Mouse (Mus musculus) frontal cortex, postnatal 36 days (tissue): Measurements from ENCODE around the gene Aga.
A peak's percentile ranks its signal among the peaks of the same experiment; 100 is the strongest.
"Not testable (repeated sequence)": the region's sequence is repeated elsewhere in the genome, so short reads cannot be mapped to it uniquely, and the experiment has no call there.

ENCODE experiments used
- DNase-seq, 2 experiments: peaks; one replicate each; pipeline ENCODE4 v3.0.0; 2022; ENCODE audit warnings: low spot score in 2 of 2

Gene Aga

DNA sequence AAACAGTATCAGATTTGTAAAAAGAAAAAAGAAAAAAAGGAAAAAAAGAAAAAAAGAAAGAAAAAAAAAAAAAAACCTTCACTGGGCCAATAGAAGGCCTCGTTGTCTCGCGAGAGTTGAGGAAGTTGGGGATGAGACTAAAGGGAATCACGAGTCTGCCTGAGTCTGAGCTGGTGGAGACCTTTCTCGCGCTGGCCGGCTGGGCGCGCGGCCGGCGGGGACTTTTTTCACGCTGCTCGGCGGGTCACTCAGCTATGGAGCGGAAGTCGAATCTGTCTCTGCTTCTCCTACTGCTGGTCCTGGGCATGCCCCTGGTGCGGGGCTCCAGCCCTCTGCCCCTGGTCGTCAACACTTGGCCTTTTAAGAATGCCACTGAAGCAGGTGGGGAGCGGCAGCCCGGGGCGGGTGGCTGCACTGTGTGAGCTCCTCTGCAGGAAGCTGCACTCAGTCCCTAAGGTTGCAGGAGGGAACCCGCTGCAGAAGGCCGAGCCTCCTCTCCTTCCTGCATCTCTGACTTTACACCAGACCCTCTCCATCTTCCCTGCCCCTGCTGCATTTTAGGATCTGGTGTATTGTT lies at the start of gene Aga:
Gene Aga, plus strand, starts transcription at position 177 of the 577 bp plus-strand sequence.
- peak; percentile 80 to 90 for DNase-seq

DNA sequence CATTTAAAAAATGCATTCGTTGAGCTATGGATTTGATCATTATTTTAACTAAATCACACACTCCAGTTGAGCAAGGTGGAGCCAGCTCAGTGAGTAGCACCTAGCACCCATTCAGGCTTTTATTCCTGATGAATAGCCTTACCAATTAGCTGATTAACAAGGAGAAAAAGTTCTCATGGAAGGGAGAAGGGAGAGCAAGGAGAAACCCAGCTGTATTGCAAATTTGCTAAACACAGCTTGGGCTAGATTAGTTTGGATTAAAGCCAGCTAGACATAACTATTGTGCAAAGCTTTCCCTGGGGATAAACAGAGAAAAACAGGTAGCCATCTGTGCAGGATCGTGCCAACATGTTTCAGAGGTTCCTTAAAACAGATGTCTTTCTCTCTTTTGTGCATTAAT lies 22.5 kb upstream of the Aga start:
- no peak for DNase-seq

DNA sequence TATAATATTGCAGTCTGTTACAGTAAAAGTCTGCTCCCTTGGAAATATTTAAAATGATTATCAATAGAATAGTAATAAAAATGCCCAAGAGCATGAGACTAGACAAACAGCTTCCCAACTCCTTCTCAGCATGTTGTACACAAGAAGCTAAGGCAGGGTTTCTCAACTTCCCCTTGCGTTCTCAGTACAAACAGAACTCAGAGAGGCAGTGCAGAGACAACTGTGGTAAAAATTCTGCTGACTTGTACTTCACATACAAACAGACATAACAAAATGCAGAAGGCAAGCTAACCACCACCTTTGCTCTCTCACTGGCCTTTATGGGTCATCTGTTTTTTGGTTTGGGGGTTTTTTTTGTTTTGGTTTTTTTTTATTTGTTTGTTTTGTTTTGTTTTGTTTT lies 15.3 kb upstream of the Aga start:
- no peak for DNase-seq

GRCm38 (mm10) chr8:53496885-53497326 lies 14.6 kb upstream of the Aga start:
- no peak for DNase-seq

GRCm38 (mm10) chr8:53538049-53538448 lies 26.5 kb downstream of the Aga start:
- DNase-seq = not testable (repeated sequence)

GRCm38 (mm10) chr8:53539585-53539984 lies 28.1 kb downstream of the Aga start:
- no peak for DNase-seq

DNA sequence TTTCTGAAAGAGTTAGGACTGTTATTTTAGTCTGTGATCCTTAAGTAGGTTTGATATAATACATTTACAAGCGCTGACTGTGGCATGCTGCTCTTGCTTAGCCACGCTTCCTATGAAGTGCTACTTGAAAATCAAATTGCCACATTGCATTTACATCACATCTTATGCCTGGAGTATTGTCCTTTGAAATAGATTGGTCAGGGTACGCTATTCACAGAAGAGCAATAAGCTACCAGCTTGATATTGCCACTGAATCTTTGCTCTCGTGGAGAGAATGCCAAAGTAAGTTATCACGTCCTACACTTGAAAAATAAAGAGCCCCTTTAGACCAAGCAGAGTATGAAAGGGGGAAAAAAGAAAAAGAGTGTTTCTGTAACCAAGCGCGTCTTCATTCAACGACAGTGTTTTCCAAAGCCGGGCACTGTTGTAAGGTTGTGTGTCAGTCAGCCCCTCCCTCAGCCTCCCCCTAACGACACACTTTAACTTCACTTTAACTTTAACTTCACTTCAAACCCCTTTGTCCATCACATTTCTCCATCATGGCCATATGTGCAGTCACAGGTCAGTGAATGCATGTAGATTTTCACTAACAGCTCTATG lies 51.0 kb downstream of the Aga start:
- DNase-seq = no peak

DNA sequence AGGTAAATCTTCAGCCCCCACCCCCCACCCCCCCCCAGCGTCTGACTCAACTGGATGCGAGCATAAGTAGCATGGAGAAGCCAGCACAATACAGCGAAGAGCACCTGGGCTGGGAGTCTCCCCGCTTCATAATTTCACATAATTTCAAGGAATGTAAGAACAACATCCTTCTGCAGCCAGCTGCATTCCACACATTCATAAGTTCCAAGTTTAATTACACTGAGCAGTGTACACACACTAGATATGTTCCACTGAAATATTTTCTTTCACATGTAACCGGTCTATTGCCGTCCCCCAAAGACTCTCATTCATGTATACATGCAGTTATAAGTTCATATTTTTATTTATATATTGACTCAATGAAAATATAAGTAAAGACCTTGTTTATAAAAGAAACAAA lies 54.7 kb downstream of the Aga start:
- DNase-seq = no peak
